In genomic region chr5:100430076-100430390, GRCm38 (mm10) we compare ENCODE assay signal across 8 mouse cellular contexts. TPM values are rescaled to one million over a fixed set of nuclear protein-coding genes. Genes with fewer than 3 reads are reported as not detected.
A peak's percentile ranks its signal among the peaks of the same experiment; 100 is the strongest.
DNase-seq lines count a peak whose midpoint lies in the region; ATAC-seq and TF ChIP-seq lines count a peak whose summit lies in the region.

No protein-coding gene starts in this region.

- no peaks in the 10 kb centered on the region for H3K27me3 ChIP-seq in testis, adult 2 months (ENCODE audit: control insufficient read depth, insufficient read depth, low read length)
- no peaks in the 10 kb centered on the region for H3K27me3 ChIP-seq in limb, embryonic 15.5 days
- H3K27me3 ChIP-seq in stomach, embryonic 15.5 days (replicated peaks) = no peaks in the 10 kb centered on the region

- no peaks in the 10 kb centered on the region for H3K9me3 ChIP-seq in limb, embryonic 15.5 days
- H3K9me3 ChIP-seq in stomach, embryonic 15.5 days = no peaks in the 10 kb centered on the region

- no peak for TF ChIP-seq POLR2A in testis, adult 2 months (IDR thresholded peaks at IDR 0.05; ENCODE audit: control insufficient read depth, low read depth, low read length)

- H3K4me3 ChIP-seq in testis, adult 2 months (ENCODE audit: control insufficient read depth, low read depth, low read length) = peak overlapping the region; percentile 96
- peak overlapping the region; percentile 82 for H3K4me3 ChIP-seq in limb, embryonic 15.5 days
- peak overlapping the region; percentile 91 for H3K4me3 ChIP-seq in stomach, embryonic 15.5 days (replicated peaks)

- peaks cover 2% of the 10 kb centered on the region for H3K4me1 ChIP-seq in testis, adult 2 months (ENCODE audit: control insufficient read depth, insufficient read depth, low read length)
- peaks cover 37% of the 10 kb centered on the region for H3K4me1 ChIP-seq in limb, embryonic 15.5 days
- peaks cover 25% of the 10 kb centered on the region for H3K4me1 ChIP-seq in stomach, embryonic 15.5 days

- TF ChIP-seq CTCF in testis, adult 2 months (IDR thresholded peaks at IDR 0.05; ENCODE audit: control insufficient read depth, insufficient read depth, insufficient replicate concordance, low read depth, low read length) = no peak

- no peak for DNase-seq in testis, postnatal 14 days (ENCODE audit: low spot score)
- DNase-seq in gastrocnemius, adult 8-10 months (ENCODE audit: low spot score in 2 of 2) = no peak
- no peak for DNase-seq in left cerebral cortex, postnatal 14 days (ENCODE audit: low spot score in 2 of 2)
- DNase-seq in urinary bladder, postnatal 25 days (ENCODE audit: low spot score) = no peak

- peak overlapping the region; percentile 74 for H3K4me2 ChIP-seq in limb, embryonic 15.5 days
- peak overlapping the region; percentile 82 for H3K4me2 ChIP-seq in stomach, embryonic 15.5 days

- no peaks in the 10 kb centered on the region; the same call in 1 of the 2 replicates for H3K36me3 ChIP-seq in testis, adult 2 months (ENCODE audit: control insufficient read depth, insufficient read depth, low read length)
- H3K36me3 ChIP-seq in limb, embryonic 15.5 days = peaks cover 24% of the 10 kb centered on the region
- H3K36me3 ChIP-seq in stomach, embryonic 15.5 days = peaks cover 13% of the 10 kb centered on the region; the same call in 1 of the 2 replicates

- 0 out of 2 replicates have a peak, but pooled peaks have one; percentile 1 for ATAC-seq in erythroid progenitor cell, adult 5-6 weeks (replicated peaks; ENCODE audit: low FRiP score, poor library complexity, severe bottlenecking)
- no peak for ATAC-seq in limb, embryonic 15.5 days (ENCODE audit: insufficient number of reproducible peaks, low FRiP score, low TSS enrichment, low read depth)
- ATAC-seq in stomach, embryonic 15.5 days (ENCODE audit: insufficient read depth, low FRiP score, low read depth) = no peak

- peak overlapping the region; percentile 80 for H3K9ac ChIP-seq in limb, embryonic 15.5 days
- peak overlapping the region; percentile 91 for H3K9ac ChIP-seq in stomach, embryonic 15.5 days

- 3% methylated on average over 11 of the region's 11 CpGs for WGBS in limb, embryonic 15.5 days
- WGBS in stomach, embryonic 15.5 days = 3% methylated on average over 11 of the region's 11 CpGs

- intact Hi-C loops in left cerebral cortex, postnatal 14 days (cut with DNase I) = no loop called here

- H3K27ac ChIP-seq in testis, adult 2 months (ENCODE audit: control insufficient read depth, insufficient read depth, low read depth, low read length) = peak overlapping the region; percentile 82
- peak overlapping the region; percentile 95 for H3K27ac ChIP-seq in limb, embryonic 15.5 days
- peak overlapping the region; percentile 94 for H3K27ac ChIP-seq in stomach, embryonic 15.5 days

RNA-seq across cellular contexts. Expression of gene Sec31a, which starts 14.0 kb away (rescaled TPM):
- polyA plus RNA-seq in testis, adult 2 months (2012; rRNA removed) = 188 and 194 TPM in 2 replicates
- total RNA-seq in erythroid progenitor cell, adult 5-6 weeks (2015; ENCODE audit: low replicate concordance) = 23.5 and 56.6 TPM in 2 replicates
- total RNA-seq in erythroid progenitor cell, adult 5-6 weeks (2017; ENCODE audit: low replicate concordance) = 12.2 and 18.1 TPM in 2 replicates
- polyA plus RNA-seq in limb, embryonic 15.5 days (2015; fragmentation: Nextera tagmentation; extraction: Ambion mirVana) = 266 TPM in 2 replicates
- polyA plus RNA-seq in stomach, embryonic 15.5 days (2015; fragmentation: Nextera tagmentation; extraction: Ambion mirVana) = 158 and 187 TPM in 2 replicates
- 10 to 100 TPM; 52.4 to 65.0 (median 56.3) TPM for total RNA-seq in gastrocnemius, adult 8-10 months (2022)
- 100 to 1,000 TPM; 108 to 112 TPM for total RNA-seq in left cerebral cortex, postnatal 14 days (2021)
